8 mouse cellular contexts compared by ENCODE assay signal in the genomic region with DNA sequence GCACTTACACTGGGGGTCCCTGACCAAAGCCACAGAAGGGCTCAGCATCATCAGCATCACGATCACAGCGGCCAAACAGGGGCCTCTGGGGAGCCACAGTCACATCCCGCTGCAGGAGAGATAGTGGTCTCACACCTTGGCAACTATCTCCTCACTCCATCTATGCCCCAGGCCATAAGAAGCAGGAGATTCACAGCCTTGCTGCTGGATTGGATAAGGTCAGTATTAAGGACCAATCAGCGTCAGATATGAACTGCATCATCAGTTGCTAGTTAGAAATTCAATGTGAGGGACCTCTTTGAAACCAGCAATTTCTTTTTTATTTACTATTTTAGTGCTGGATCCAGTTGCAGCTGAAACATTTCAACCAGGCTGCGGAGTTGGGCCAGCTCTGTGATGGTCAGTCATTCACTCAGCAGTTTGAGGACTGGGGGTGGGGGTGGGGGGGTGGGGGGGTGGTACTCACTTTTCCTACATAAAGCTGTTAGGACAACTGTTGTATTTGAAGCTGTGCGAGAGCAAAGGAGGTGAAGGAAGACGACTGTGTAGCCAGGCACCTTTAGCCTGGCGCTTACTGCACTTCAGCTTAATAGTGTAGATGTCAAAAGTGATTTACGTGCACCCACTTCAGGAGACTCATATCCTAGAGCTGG. TPM values are rescaled to one million over a fixed set of nuclear protein-coding genes. Genes with fewer than 3 reads are reported as not detected.
DNase-seq lines count a peak whose midpoint lies in the region; ATAC-seq and TF ChIP-seq lines count a peak whose summit lies in the region.

No protein-coding gene starts in this region.

- peaks cover 6% of the 10 kb centered on the region for H3K27me3 ChIP-seq in heart, embryonic 11.5 days (ENCODE audit: control insufficient read depth, insufficient read depth, low read length)
- H3K27me3 ChIP-seq in kidney, embryonic 15.5 days, result no peaks in the 10 kb centered on the region
- peaks cover 11% of the 10 kb centered on the region; the same call in 1 of the 2 replicates for H3K27me3 ChIP-seq in liver, embryonic 11.5 days (replicated peaks; ENCODE audit: control insufficient read depth, insufficient read depth, low read length)

- WGBS in heart, embryonic 11.5 days (ENCODE audit: insufficient replicate concordance), result 10% methylated on average over 9 of the region's 9 CpGs
- WGBS in kidney, embryonic 15.5 days, result 15% methylated on average over 9 of the region's 9 CpGs
- WGBS in liver, embryonic 11.5 days, result 12% methylated on average over 9 of the region's 9 CpGs

- H3K27ac ChIP-seq in cortical plate, adult 2 months (ENCODE audit: insufficient read depth, low read length), result no peak overlapping the region
- H3K27ac ChIP-seq in heart, embryonic 11.5 days (ENCODE audit: low read depth, low read length), result no peak overlapping the region
- H3K27ac ChIP-seq in kidney, embryonic 15.5 days, result peak overlapping the region; percentile 92; the same call in 1 of the 2 replicates
- no peak overlapping the region for H3K27ac ChIP-seq in liver, embryonic 11.5 days (ENCODE audit: low read depth, low read length)

- H3K4me2 ChIP-seq in heart, embryonic 11.5 days, result peak overlapping the region; percentile 65
- peak overlapping the region; percentile 84 for H3K4me2 ChIP-seq in kidney, embryonic 15.5 days
- H3K4me2 ChIP-seq in liver, embryonic 11.5 days, result peak overlapping the region; percentile 79

- H3K9me3 ChIP-seq in heart, embryonic 11.5 days (replicated peaks; ENCODE audit: control insufficient read depth, low read length), result no peaks in the 10 kb centered on the region
- H3K9me3 ChIP-seq in kidney, embryonic 15.5 days (replicated peaks), result no peaks in the 10 kb centered on the region
- no peaks in the 10 kb centered on the region for H3K9me3 ChIP-seq in liver, embryonic 11.5 days (ENCODE audit: control insufficient read depth, low read length)

- peak overlapping the region; percentile 36; the same call in 1 of the 2 replicates for H3K4me3 ChIP-seq in cortical plate, adult 2 months (ENCODE audit: insufficient read depth, low read length)
- H3K4me3 ChIP-seq in heart, embryonic 11.5 days (ENCODE audit: low read depth, low read length), result peak overlapping the region; percentile 44
- peak overlapping the region; percentile 62 for H3K4me3 ChIP-seq in kidney, embryonic 15.5 days (replicated peaks)
- H3K4me3 ChIP-seq in liver, embryonic 11.5 days (ENCODE audit: low read depth, low read length), result peak overlapping the region; percentile 57

- TF ChIP-seq POLR2A in cortical plate, adult 2 months (IDR thresholded peaks at IDR 0.05; ENCODE audit: extremely low read depth, insufficient read depth, low read length), result no peak

- no peak for ATAC-seq in heart, embryonic 11.5 days (replicated peaks; ENCODE audit: insufficient number of reproducible peaks, low FRiP score, low TSS enrichment)
- peak; percentile 87 for ATAC-seq in kidney, embryonic 15.5 days (replicated peaks; ENCODE audit: low FRiP score)
- no peak for ATAC-seq in liver, embryonic 11.5 days (replicated peaks; ENCODE audit: low FRiP score)

- DNase-seq in urinary bladder, postnatal 36 days (ENCODE audit: low spot score in 2 of 2), result peak; percentile 3 to 15
- no peak for DNase-seq in urinary bladder, postnatal 4 days (ENCODE audit: low spot score in 2 of 2)
- no peak for DNase-seq in liver, embryonic 11.5 days (ENCODE audit: low spot score)
- DNase-seq in natural killer cell, adult 2 months (ENCODE audit: low spot score in 2 of 2), result peak; percentile 87
- peak; percentile 53 for DNase-seq in testis, postnatal 10 days (ENCODE audit: low spot score)

- TF ChIP-seq CTCF in cortical plate, adult 2 months (IDR thresholded peaks at IDR 0.05; ENCODE audit: extremely low read depth, insufficient read depth, low read length), result no peak

- no peaks in the 10 kb centered on the region for H3K4me1 ChIP-seq in cortical plate, adult 2 months (ENCODE audit: control insufficient read depth, insufficient read depth, low read length)
- H3K4me1 ChIP-seq in heart, embryonic 11.5 days (ENCODE audit: control insufficient read depth, insufficient read depth, low read length), result no peaks in the 10 kb centered on the region
- H3K4me1 ChIP-seq in kidney, embryonic 15.5 days, result peaks cover 11% of the 10 kb centered on the region
- no peaks in the 10 kb centered on the region for H3K4me1 ChIP-seq in liver, embryonic 11.5 days (replicated peaks; ENCODE audit: control insufficient read depth, insufficient read depth, low read length)

- no peak overlapping the region for H3K9ac ChIP-seq in heart, embryonic 11.5 days (ENCODE audit: low read depth, low read length)
- H3K9ac ChIP-seq in kidney, embryonic 15.5 days, result no peak overlapping the region
- no peak overlapping the region for H3K9ac ChIP-seq in liver, embryonic 11.5 days (ENCODE audit: low read depth, low read length)

- no peaks in the 10 kb centered on the region for H3K36me3 ChIP-seq in heart, embryonic 11.5 days (ENCODE audit: control insufficient read depth, insufficient read depth, low read length)
- no peaks in the 10 kb centered on the region for H3K36me3 ChIP-seq in kidney, embryonic 15.5 days
- no peaks in the 10 kb centered on the region for H3K36me3 ChIP-seq in liver, embryonic 11.5 days (ENCODE audit: control insufficient read depth, insufficient read depth, low read length)

RNA-seq across cellular contexts. Expression of a gene that starts 0.4 kb away (rescaled TPM):
- 7.4 and 8.7 TPM in 2 replicates for polyA plus RNA-seq in cortical plate, adult 2 months (2012; rRNA removed)
- not detected in 2 replicates for polyA plus RNA-seq in heart, embryonic 11.5 days (2014; fragmentation: Nextera tagmentation; extraction: Ambion mirVana)
- polyA plus RNA-seq in kidney, embryonic 15.5 days (2015; fragmentation: Nextera tagmentation; extraction: Ambion mirVana), result 0.32 and 0.77 TPM in 2 replicates
- 0.41 TPM in 1 of 2 replicates, not detected in the other for polyA plus RNA-seq in liver, embryonic 11.5 days (2014; fragmentation: Nextera tagmentation; extraction: Ambion mirVana)

RNA-seq across cellular contexts. Expression of a gene that starts 21.3 kb away (rescaled TPM):
- polyA plus RNA-seq in cortical plate, adult 2 months (2012; rRNA removed), result 0.04 TPM in 1 of 2 replicates, not detected in the other
- not detected in 2 replicates for polyA plus RNA-seq in heart, embryonic 11.5 days (2014; fragmentation: Nextera tagmentation; extraction: Ambion mirVana)
- not detected in 2 replicates for polyA plus RNA-seq in kidney, embryonic 15.5 days (2015; fragmentation: Nextera tagmentation; extraction: Ambion mirVana)
- not detected in 2 replicates for polyA plus RNA-seq in liver, embryonic 11.5 days (2014; fragmentation: Nextera tagmentation; extraction: Ambion mirVana)

RNA-seq across cellular contexts. Expression of a gene that starts 43.6 kb away (rescaled TPM):
- polyA plus RNA-seq in cortical plate, adult 2 months (2012; rRNA removed), result not detected in 2 replicates
- polyA plus RNA-seq in heart, embryonic 11.5 days (2014; fragmentation: Nextera tagmentation; extraction: Ambion mirVana), result not detected in 2 replicates
- 0.08 and 0.16 TPM in 2 replicates for polyA plus RNA-seq in kidney, embryonic 15.5 days (2015; fragmentation: Nextera tagmentation; extraction: Ambion mirVana)
- not detected in 2 replicates for polyA plus RNA-seq in liver, embryonic 11.5 days (2014; fragmentation: Nextera tagmentation; extraction: Ambion mirVana)

Comparison
In these comparisons a context has a peak if more than half of its experiments do, and no peak if none do; other contexts are left out.
1. DNase-seq: peak in urinary bladder, postnatal 36 days (2 of 2), natural killer cell, adult 2 months (2 of 2) and testis, postnatal 10 days (single experiment); none in urinary bladder, postnatal 4 days (0 of 2) and liver, embryonic 11.5 days (single experiment).
2. Peak in every context shown above with its lines, with median percentiles within 50 percentile points of each other: H3K4me3 ChIP-seq and H3K4me2 ChIP-seq.